Mouse (Mus musculus) CH12.LX (cell line): ENCODE data around the gene Adamts6. TPM values are rescaled to one million over a fixed set of nuclear protein-coding genes. Genes with fewer than 3 reads are reported as not detected.

ENCODE experiments used
- DNase-seq: peaks from one replicate; pipeline ENCODE4 v3.0.0-alpha.2; 2013; ENCODE audit errors: extremely low read depth
- H3K27ac ChIP-seq: 2 replicates; pipeline ENCODE4 v1.5.1; 2012; ENCODE audit warnings: low read depth, mild to moderate bottlenecking, control low read depth, moderate library complexity; ENCODE audit not compliant: insufficient read depth
- H3K27me3 ChIP-seq: replicated peaks from 2 replicates; pipeline ENCODE3; 2012; ENCODE audit warnings: inconsistent platforms
- H3K36me3 ChIP-seq, 2 experiments: replicated peaks in 1 of 2; 2 replicates each; pipeline versions ENCODE3 to v1.6.1; 2012; ENCODE audit warnings: inconsistent platforms in 1 of 2, low read length in 1 of 2, mild to moderate bottlenecking in 1 of 2, mixed read lengths in 1 of 2, moderate library complexity in 1 of 2; ENCODE audit not compliant: control insufficient read depth in 1 of 2, insufficient read depth in 1 of 2
- H3K4me1 ChIP-seq, 2 experiments: 2 replicates each; pipeline ENCODE4 v1.6.1; 2012; ENCODE audit warnings: inconsistent platforms in 1 of 2, moderate library complexity in 1 of 2; ENCODE audit not compliant: insufficient read depth in 2 of 2, control insufficient read depth in 1 of 2
- H3K4me2 ChIP-seq: 2 replicates; pipeline ENCODE4 v1.6.1; 2012; ENCODE audit warnings: low read depth, mild to moderate bottlenecking, control low read depth; ENCODE audit not compliant: poor library complexity, insufficient read depth, severe bottlenecking
- H3K4me3 ChIP-seq, 3 experiments: fragments of 150-350 bp in 1 of 3; sonication (generic) in 1 of 3; replicated peaks in 1 of 3; 2 replicates each; pipeline versions ENCODE3 to v1.5.1; 2011 to 2012; ENCODE audit warnings: low read depth in 2 of 3, low read length in 2 of 3, mild to moderate bottlenecking in 2 of 3, moderate library complexity in 2 of 3, control low read depth in 1 of 3, improper control_type of control experiment in 1 of 3, inconsistent platforms in 1 of 3, mixed read lengths in 1 of 3; ENCODE audit not compliant: poor library complexity in 1 of 3
- H3K79me2 ChIP-seq: replicated peaks from 2 replicates; pipeline ENCODE4 v1.6.1; 2012; ENCODE audit warnings: mild to moderate bottlenecking, moderate library complexity; ENCODE audit not compliant: control insufficient read depth, poor library complexity, insufficient read depth, severe bottlenecking; ENCODE audit errors: extremely low read depth
- H3K9ac ChIP-seq: 2 replicates; pipeline ENCODE4 v1.6.1; 2012; ENCODE audit warnings: low read depth, mild to moderate bottlenecking, control low read depth, moderate library complexity; ENCODE audit not compliant: insufficient read depth
- H3K9me3 ChIP-seq: replicated peaks from 2 replicates; pipeline ENCODE3; 2012; ENCODE audit warnings: low read length, inconsistent platforms, mixed read lengths
- CTCF ChIP-seq, 2 experiments: IDR thresholded peaks in 1 of 2; conservative IDR thresholded peaks in 1 of 2; 2 replicates each; pipeline ENCODE4 v1.5.1; 2011 to 2012; ENCODE audit warnings: low read depth in 2 of 2, low read length in 2 of 2, improper control_type of control experiment in 1 of 2, inconsistent platforms in 1 of 2, mild to moderate bottlenecking in 1 of 2, moderate library complexity in 1 of 2
- E2F4 ChIP-seq: IDR thresholded peaks from 2 replicates; pipeline ENCODE4 v1.6.1; 2011; ENCODE audit warnings: low read depth, low read length, improper control_type of control experiment; ENCODE audit not compliant: insufficient replicate concordance
- EP300 ChIP-seq: IDR thresholded peaks from 2 replicates; pipeline ENCODE4 v1.6.1; 2011; ENCODE audit warnings: low read length, improper control_type of control experiment
- HCFC1 ChIP-seq: IDR thresholded peaks from 2 replicates; pipeline ENCODE4 v1.6.1; 2012; ENCODE audit warnings: low read depth, mild to moderate bottlenecking, inconsistent platforms, low read length, improper control_type of control experiment
- JUN ChIP-seq: IDR thresholded peaks from 2 replicates; pipeline ENCODE4 v1.6.1; 2011; ENCODE audit warnings: low read depth, mild to moderate bottlenecking, low read length, improper control_type of control experiment, moderate library complexity; ENCODE audit not compliant: insufficient read depth
- JUND ChIP-seq: conservative IDR thresholded peaks from 2 replicates; pipeline ENCODE4 v1.6.1; 2011; ENCODE audit warnings: low read depth, low read length, improper control_type of control experiment
- MAX ChIP-seq: IDR thresholded peaks from 2 replicates; pipeline ENCODE4 v1.6.1; 2011; ENCODE audit warnings: low read length, improper control_type of control experiment
- MEF2A ChIP-seq: IDR thresholded peaks from 2 replicates; pipeline ENCODE4 v1.6.1; 2014; ENCODE audit warnings: low read depth, mild to moderate bottlenecking, inconsistent platforms, low read length, improper control_type of control experiment, borderline replicate concordance
- MXI1 ChIP-seq: IDR thresholded peaks from 2 replicates; pipeline ENCODE4 v1.6.1; 2011; ENCODE audit warnings: mild to moderate bottlenecking, low read depth, low read length, improper control_type of control experiment
- MYC ChIP-seq: IDR thresholded peaks from 2 replicates; pipeline ENCODE4 v1.6.1; 2011; ENCODE audit warnings: low read depth, mild to moderate bottlenecking, improper control_type of control experiment, low read length
- NELFE ChIP-seq: IDR thresholded peaks from 2 replicates; pipeline ENCODE4 v1.6.1; 2011; ENCODE audit warnings: low read depth, low read length, improper control_type of control experiment
- NRF1 ChIP-seq: IDR thresholded peaks from 2 replicates; pipeline ENCODE4 v1.6.1; 2014; ENCODE audit warnings: low read depth, mild to moderate bottlenecking, inconsistent platforms, low read length, improper control_type of control experiment, moderate library complexity
- PAX5 ChIP-seq: IDR thresholded peaks from 2 replicates; pipeline ENCODE4 v1.6.1; 2012; ENCODE audit warnings: low read length, inconsistent platforms, mixed read lengths
- POLR2A ChIP-seq: IDR thresholded peaks from 2 replicates; pipeline ENCODE4 v1.6.1; 2011; ENCODE audit warnings: low read depth, mild to moderate bottlenecking, improper control_type of control experiment, low read length
- POLR2AphosphoS2 ChIP-seq: IDR thresholded peaks from 2 replicates; pipeline ENCODE4 v1.6.1; 2011; ENCODE audit warnings: low read depth, low read length, improper control_type of control experiment
- RAD21 ChIP-seq: IDR thresholded peaks from 2 replicates; pipeline ENCODE4 v1.6.1; 2011; ENCODE audit warnings: low read depth, mild to moderate bottlenecking, low read length, improper control_type of control experiment, moderate library complexity
- RCOR1 ChIP-seq: conservative IDR thresholded peaks from 2 replicates; pipeline ENCODE4 v1.6.1; 2012; ENCODE audit warnings: low read depth, mild to moderate bottlenecking, inconsistent platforms, low read length, improper control_type of control experiment
- SIN3A ChIP-seq: IDR thresholded peaks from 2 replicates; pipeline ENCODE4 v1.6.1; 2012; ENCODE audit warnings: low read length, improper control_type of control experiment, inconsistent platforms
- SMC3 ChIP-seq: IDR thresholded peaks from 2 replicates; pipeline ENCODE4 v1.6.1; 2011; ENCODE audit warnings: low read depth, low read length, improper control_type of control experiment
- TBP ChIP-seq: conservative IDR thresholded peaks from 2 replicates; pipeline ENCODE4 v1.6.1; 2011; ENCODE audit warnings: low read depth, low read length, improper control_type of control experiment
- TCF12 ChIP-seq: IDR thresholded peaks from 2 replicates; pipeline ENCODE4 v1.6.1; 2014; ENCODE audit warnings: low read depth, mild to moderate bottlenecking, inconsistent platforms, low read length, improper control_type of control experiment
- UBTF ChIP-seq: IDR thresholded peaks from 2 replicates; pipeline ENCODE4 v1.6.1; 2012; ENCODE audit warnings: low read depth, mild to moderate bottlenecking, inconsistent platforms, low read length, improper control_type of control experiment, moderate library complexity
- USF2 ChIP-seq: conservative IDR thresholded peaks from 2 replicates; pipeline ENCODE4 v1.6.1; 2011; ENCODE audit warnings: low read depth, low read length, improper control_type of control experiment
- ZMIZ1 ChIP-seq: IDR thresholded peaks from 2 replicates; pipeline ENCODE4 v1.6.1; 2012; ENCODE audit warnings: low read depth, mild to moderate bottlenecking, inconsistent platforms, low read length, improper control_type of control experiment
- ZNF384 ChIP-seq: IDR thresholded peaks from 2 replicates; pipeline ENCODE4 v1.6.1; 2012; ENCODE audit warnings: low read depth, low read length, improper control_type of control experiment, inconsistent platforms
- dilution Hi-C: fragments of 300-500 bp; cut with MboI; formaldehyde crosslinking; loops from 2 replicates; pipeline ENCODE4 v1.14.3; 2020; ENCODE audit warnings: low sequenced_read_pairs; ENCODE audit not compliant: extremely low pct_unique_long_range_greater_than_20kb, extremely low pct_ligation_motif_present
- in situ Hi-C: fragments of 300-500 bp; cut with MboI; formaldehyde crosslinking; loops from 3 replicates; pipeline ENCODE4 v1.14.3; 2019; ENCODE audit warnings: low sequenced_read_pairs, low pct_ligation_motif_present, low pct_unique_long_range_greater_than_20kb, mixed read lengths
- polyA plus RNA-seq: library from polyadenylated mRNA; unstranded; fragments of >175 nt; gene quantifications from 2 replicates; pipeline ENCODE4 v1.2.1, GENCODE M21; 2012; ENCODE audit warnings: low read depth; ENCODE audit not compliant: insufficient read length
- total RNA-seq, 2 experiments: library from RNA; depleted of rRNA; stranded (reverse); fragments of 300-350 nt in 1 of 2; fragments of >200 nt in 1 of 2; gene quantifications; 2 replicates each; pipeline ENCODE4 v1.2.3; 2012 to 2014

Gene Adamts6
- total and polyA plus RNA-seq, 3 experiments, result 0.34 to 1.1 (median 0.72) TPM

- no peak for DNase-seq
- no peak overlapping the region for H3K9ac ChIP-seq
- no peaks in the 10 kb centered on the region for H3K79me2 ChIP-seq
- in situ Hi-C loops, result no loop called here
- no peaks in the 10 kb centered on the region for H3K4me1 ChIP-seq
- H3K9me3 ChIP-seq, result no peaks in the 10 kb centered on the region
- no peak overlapping the region for H3K4me2 ChIP-seq
- TF ChIP-seq CTCF (conservative IDR thresholded peaks at IDR 0.05 in 1 of 2, IDR thresholded peaks at IDR 0.05 in 1 of 2; ENCODE audit: low read depth in 2 of 2, low read length in 2 of 2) (no peak), NRF1 (no peak), SIN3A (no peak), TCF12 (no peak), POLR2A (no peak), ZNF384 (no peak), MXI1 (no peak)
- TF ChIP-seq, all 38 proteins: peak for 0
- H3K27ac ChIP-seq, result no peak overlapping the region
- no peaks in the 10 kb centered on the region for H3K27me3 ChIP-seq
- no peak overlapping the region for H3K4me3 ChIP-seq
- dilution Hi-C loops, result no loop called here
- H3K36me3 ChIP-seq, result no peaks in the 10 kb centered on the region
Observed at GRCm38 (mm10) chr13:104352590-104352989, 65.0 kb downstream of the Adamts6 start.

GRCm38 (mm10) chr13:104393427-104394356, 106.1 kb downstream of the Adamts6 start:
- H3K9ac ChIP-seq, result no peak overlapping the region
- dilution Hi-C loops, result no loop called here
- no peak for TF ChIP-seq UBTF
- no peak for TF ChIP-seq EP300
- TF ChIP-seq PAX5, result no peak
- no peak for TF ChIP-seq NRF1
- TF ChIP-seq, all 38 proteins: peak for 0
- H3K27ac ChIP-seq, result no peak overlapping the region
- H3K79me2 ChIP-seq, result no peaks in the 10 kb centered on the region
- no peaks in the 10 kb centered on the region for H3K27me3 ChIP-seq
- H3K9me3 ChIP-seq, result no peaks in the 10 kb centered on the region
- H3K36me3 ChIP-seq, result no peaks in the 10 kb centered on the region
- H3K4me3 ChIP-seq, result no peak overlapping the region
- no peak overlapping the region for H3K4me2 ChIP-seq
- in situ Hi-C loops, result no loop called here
- H3K4me1 ChIP-seq, result no peaks in the 10 kb centered on the region
- DNase-seq, result no peak

- Histone ChIP-seq H3K4me2 (no peak overlapping the region), H3K4me3 (no peak overlapping the region), H3K36me3 (peaks cover 0 to 2% of the 10 kb centered on the region in 2 experiments), H3K27me3 (no peaks in the 10 kb centered on the region), H3K9ac (no peak overlapping the region), H3K79me2 (no peaks in the 10 kb centered on the region), H3K4me1 (no peaks in the 10 kb centered on the region), H3K9me3 (no peaks in the 10 kb centered on the region), H3K27ac (no peak overlapping the region)
- dilution Hi-C loops (no loop called here), in situ Hi-C loops (no loop called here)
- no peak for DNase-seq
- TF ChIP-seq E2F4 (no peak), TBP (no peak), JUN (no peak), USF2 (no peak), POLR2AphosphoS2 (no peak), SMC3 (no peak), EP300 (no peak), RCOR1 (no peak), MAX (no peak), JUND (no peak), RAD21 (no peak), HCFC1 (no peak), MYC (no peak), MEF2A (no peak), ZMIZ1 (no peak), NELFE (no peak)
Observed at GRCm38 (mm10) chr13:104397814-104398213, 110.2 kb downstream of the Adamts6 start.
